Mouse (Mus musculus) B cell, adult 2 months (primary cell): ENCODE measurements around the gene Slc25a19.

Experiments
- DNase-seq, 2 experiments: peaks; one replicate each; pipeline ENCODE4 v3.0.0; 2022

Slc25a19 gene

GRCm38 (mm10) chr11:115590526-115591075, 37.5 kb downstream of the Slc25a19 start:
- DNase-seq: no peak

GRCm38 (mm10) chr11:115587984-115588383, 40.1 kb downstream of the Slc25a19 start:
- no peak for DNase-seq

- no peak for DNase-seq
Measured at GRCm38 (mm10) chr11:115586403-115586802, 41.7 kb downstream of the Slc25a19 start.

GRCm38 (mm10) chr11:115585573-115586100, 42.5 kb downstream of the Slc25a19 start:
- no peak for DNase-seq

- no peak for DNase-seq
Measured at GRCm38 (mm10) chr11:115584376-115585073, 43.6 kb downstream of the Slc25a19 start.

GRCm38 (mm10) chr11:115582913-115583606, 45.0 kb downstream of the Slc25a19 start:
- no peak for DNase-seq

GRCm38 (mm10) chr11:115579080-115579479, 49.0 kb downstream of the Slc25a19 start:
- no peak for DNase-seq

- no peak for DNase-seq
Measured at GRCm38 (mm10) chr11:115564961-115565360, 63.1 kb downstream of the Slc25a19 start.
